Mouse (Mus musculus) embryonic facial prominence, embryonic 10.5 days (tissue): ENCODE results near the gene E2f7. TPM values are rescaled to one million over a fixed set of nuclear protein-coding genes. Genes with fewer than 3 reads are reported as not detected.

ENCODE experiments used
- DNase-seq: peaks from one replicate; pipeline ENCODE4 v3.0.0-alpha.2; 2017; ENCODE audit warnings: low spot score
- H3K27ac ChIP-seq: fragments of 300-500 bp; sonication (generic); replicated peaks from 2 replicates; pipeline ENCODE4 v1.5.1; 2016; ENCODE audit warnings: mild to moderate bottlenecking
- H3K27me3 ChIP-seq: fragments of 300-500 bp; sonication (generic); replicated peaks from 2 replicates; pipeline ENCODE4 v1.6.1; 2016; ENCODE audit warnings: low read depth, mild to moderate bottlenecking; ENCODE audit not compliant: poor library complexity, severe bottlenecking
- H3K36me3 ChIP-seq: fragments of 300-500 bp; sonication (generic); replicated peaks from 2 replicates; pipeline ENCODE4 v1.6.1; 2016; ENCODE audit warnings: mild to moderate bottlenecking, moderate library complexity
- H3K4me1 ChIP-seq: fragments of 300-500 bp; sonication (generic); 2 replicates; pipeline ENCODE4 v1.6.1; 2016
- H3K4me3 ChIP-seq: fragments of 300-500 bp; sonication (generic); 2 replicates; pipeline ENCODE4 v1.5.1; 2016; ENCODE audit warnings: mild to moderate bottlenecking, moderate library complexity
- H3K9me3 ChIP-seq: fragments of 300-500 bp; sonication (generic); 2 replicates; pipeline ENCODE4 v1.6.1; 2016; ENCODE audit warnings: mild to moderate bottlenecking
- WGBS: fragments of 180-500 bp; shearing (Covaris S2); methylation state at CpG from one replicate; pipeline ENCODE4 v1.1.7; 2016; 5-methylcytosine and 5-hydroxymethylcytosine counted together
- polyA plus RNA-seq: library from polyadenylated mRNA; unstranded; fragments of >200 nt; fragmentation: Nextera tagmentation; extraction: Ambion mirVana; gene quantifications from 2 replicates; pipeline ENCODE4 v1.2.1, GENCODE M21; 2016

The E2f7 gene
- 41.9 and 42.4 TPM in 2 replicates for polyA plus RNA-seq

DNA sequence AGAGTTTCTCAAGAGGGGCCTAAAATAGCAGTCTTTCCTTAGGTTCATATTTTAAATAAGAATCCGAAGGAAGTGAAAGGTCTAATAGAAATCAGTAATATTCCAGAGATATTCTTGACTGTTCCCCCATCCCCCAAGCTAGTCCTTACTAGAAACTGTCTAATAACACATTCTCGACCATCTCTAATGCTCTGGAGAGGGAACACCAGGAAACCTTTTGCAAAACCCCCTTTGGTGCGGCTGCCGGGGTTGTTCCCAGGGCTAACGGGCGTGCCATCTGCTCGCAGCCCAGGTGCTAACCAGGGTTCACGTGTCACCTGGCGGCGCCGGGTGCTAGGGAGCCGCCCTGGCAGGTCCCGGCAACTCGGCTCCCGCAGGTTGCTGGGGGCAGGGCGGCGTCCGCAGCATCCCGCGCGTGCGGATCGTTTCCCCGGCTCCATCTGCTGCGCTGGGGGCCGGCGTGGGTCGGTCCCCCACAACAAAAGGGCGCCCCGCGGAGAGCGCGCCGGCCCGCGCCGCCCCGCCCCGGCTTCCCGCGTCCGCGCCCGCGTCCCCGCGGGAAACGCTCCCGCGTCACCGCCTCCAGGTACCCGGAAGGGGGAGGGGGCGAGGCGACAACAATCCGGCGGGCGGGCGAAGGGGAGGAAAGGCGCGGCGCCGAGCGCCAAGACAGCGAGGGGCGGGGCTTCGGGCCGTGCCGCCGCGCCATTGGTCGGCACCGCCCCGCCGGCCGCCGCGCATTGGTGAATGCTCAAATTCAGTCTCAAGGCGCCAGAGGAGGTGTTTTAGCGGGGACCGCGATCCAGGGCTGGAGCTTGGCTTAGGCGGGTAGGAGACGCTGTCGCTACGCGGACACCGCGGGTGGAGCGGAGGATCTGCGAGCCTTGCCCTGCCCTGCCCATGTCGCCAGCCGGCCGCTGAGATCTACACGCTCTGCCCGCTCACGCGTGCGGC lies at the start of gene E2f7:
E2f7 (plus strand) TSS at position 754 of the 954 bp plus-strand sequence.
- H3K4me3 ChIP-seq = peak within 1 kb of the TSS; percentile 94
- peak; percentile 96 for DNase-seq
- peaks cover 27% of the 10 kb centered on the region for H3K36me3 ChIP-seq
- no peaks in the 10 kb centered on the region for H3K27me3 ChIP-seq
- H3K27ac ChIP-seq = peak within 1 kb of the TSS; percentile 93
- peaks cover 26% of the 10 kb centered on the region for H3K4me1 ChIP-seq
- WGBS = under 1% methylated on average over 98 of the region's 98 CpGs
- no peaks in the 10 kb centered on the region for H3K9me3 ChIP-seq

DNA sequence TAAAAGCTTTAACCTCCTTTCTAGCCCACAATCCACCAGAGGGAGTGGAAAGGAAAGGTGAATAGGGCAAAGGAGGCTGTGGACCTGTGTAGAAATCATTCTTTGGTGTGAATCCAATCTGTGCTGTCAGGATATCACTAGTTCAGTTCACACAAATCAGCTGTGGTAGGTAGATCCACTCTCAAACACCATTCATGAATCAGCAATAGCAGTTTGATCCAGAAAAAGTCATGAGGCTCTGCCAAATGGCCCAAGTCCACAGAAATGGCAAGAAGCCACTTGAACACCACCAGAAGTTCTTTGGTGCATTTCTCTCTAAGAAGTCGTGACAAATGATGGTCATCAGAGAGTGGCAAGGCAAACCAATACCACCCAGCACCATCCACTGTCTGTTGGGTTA lies 44.0 kb upstream of the E2f7 start:
- WGBS = 88% methylated on average over 1 of the region's 1 CpGs
- no peak overlapping the region for H3K27ac ChIP-seq
- no peaks in the 10 kb centered on the region for H3K9me3 ChIP-seq
- H3K27me3 ChIP-seq = no peaks in the 10 kb centered on the region
- no peak for DNase-seq
- H3K4me1 ChIP-seq = no peaks in the 10 kb centered on the region
- no peak overlapping the region for H3K4me3 ChIP-seq
- H3K36me3 ChIP-seq = no peaks in the 10 kb centered on the region

DNA sequence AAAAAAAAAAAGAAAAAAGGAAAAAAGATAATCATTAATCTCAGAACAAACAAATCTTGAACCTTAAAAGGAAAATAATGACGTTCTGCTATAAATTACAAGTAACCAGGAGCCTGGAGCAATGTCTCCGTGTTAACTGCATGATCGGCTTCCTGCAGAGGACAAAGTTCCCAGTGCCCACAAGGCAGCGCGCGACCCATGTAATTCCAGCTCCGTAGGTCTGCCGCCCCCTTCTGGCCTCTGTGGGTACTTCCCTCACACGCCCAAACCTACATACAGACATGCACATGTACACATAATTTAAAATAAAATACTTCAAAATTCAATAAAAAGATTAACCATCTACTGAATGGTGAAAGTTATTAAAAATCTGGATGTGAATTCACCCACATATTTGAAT lies 39.6 kb upstream of the E2f7 start:
- Histone ChIP-seq H3K36me3 (no peaks in the 10 kb centered on the region), H3K27me3 (no peaks in the 10 kb centered on the region), H3K4me3 (no peak overlapping the region), H3K9me3 (no peaks in the 10 kb centered on the region), H3K4me1 (no peaks in the 10 kb centered on the region), H3K27ac (no peak overlapping the region)
- peak; percentile 48 for DNase-seq
- WGBS = 44% methylated on average over 9 of the region's 9 CpGs

DNA sequence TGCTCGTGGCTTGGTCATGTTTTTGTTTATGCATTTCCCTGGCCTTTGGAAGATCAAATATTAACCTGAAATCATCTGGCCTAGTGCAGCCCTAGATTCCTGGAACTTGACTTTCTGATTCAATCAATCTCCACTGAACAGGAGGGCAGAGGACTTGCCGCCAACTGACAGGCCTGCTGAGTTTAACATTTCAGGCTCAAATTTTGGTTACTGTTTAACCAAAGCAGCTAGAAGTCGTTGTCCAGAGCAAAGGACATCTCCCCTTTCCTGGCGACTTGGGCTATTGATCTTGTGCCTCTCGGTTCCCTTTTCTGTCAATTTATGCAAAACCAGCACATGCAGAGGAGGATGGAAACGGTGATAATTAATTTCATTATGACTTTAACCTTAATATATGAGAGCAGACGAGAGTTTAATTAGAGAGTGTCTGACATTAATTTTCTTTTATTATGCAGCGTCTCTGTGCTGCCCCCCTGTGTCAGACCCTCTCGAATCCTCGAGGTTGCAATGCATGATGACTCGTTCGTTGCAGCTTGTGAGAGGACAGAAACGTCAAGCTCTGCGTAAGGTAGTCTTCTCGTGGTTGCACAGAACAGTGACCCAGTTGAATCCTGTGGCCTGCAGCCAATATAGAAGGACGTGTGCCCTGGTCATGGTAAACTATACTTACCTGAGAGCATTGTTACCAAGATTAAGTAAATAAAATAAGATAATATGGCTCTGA lies 37.7 kb upstream of the E2f7 start:
- no peaks in the 10 kb centered on the region for H3K36me3 ChIP-seq
- no peak overlapping the region for H3K4me3 ChIP-seq
- no peaks in the 10 kb centered on the region for H3K27me3 ChIP-seq
- no peaks in the 10 kb centered on the region for H3K9me3 ChIP-seq
- H3K27ac ChIP-seq = no peak overlapping the region
- DNase-seq = no peak
- WGBS = 64% methylated on average over 16 of the region's 16 CpGs
- H3K4me1 ChIP-seq = no peaks in the 10 kb centered on the region

DNA sequence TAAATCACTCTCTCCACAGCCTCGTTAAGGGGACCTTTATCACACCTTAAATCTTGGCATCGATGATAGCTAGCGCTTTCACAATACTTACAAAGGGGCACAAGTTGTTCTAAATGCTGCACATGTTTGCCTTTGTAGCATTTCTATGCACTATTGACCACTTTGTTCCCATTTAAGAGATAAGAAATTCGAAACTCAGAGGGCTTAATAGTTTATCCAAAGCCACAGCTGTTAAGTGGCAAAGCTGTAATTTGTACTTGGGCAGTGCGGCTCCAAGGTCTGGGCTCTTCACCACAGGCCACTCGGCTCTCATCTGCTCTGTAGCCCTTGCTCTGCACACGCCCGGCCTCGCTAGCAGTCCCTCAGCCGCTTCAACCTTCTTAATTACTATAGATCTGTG lies 28.4 kb upstream of the E2f7 start:
- H3K27me3 ChIP-seq = no peaks in the 10 kb centered on the region
- no peaks in the 10 kb centered on the region for H3K9me3 ChIP-seq
- no peak overlapping the region for H3K4me3 ChIP-seq
- DNase-seq = no peak
- WGBS = 73% methylated on average over 10 of the region's 10 CpGs
- H3K4me1 ChIP-seq = no peaks in the 10 kb centered on the region
- H3K27ac ChIP-seq = no peak overlapping the region
- no peaks in the 10 kb centered on the region for H3K36me3 ChIP-seq

DNA sequence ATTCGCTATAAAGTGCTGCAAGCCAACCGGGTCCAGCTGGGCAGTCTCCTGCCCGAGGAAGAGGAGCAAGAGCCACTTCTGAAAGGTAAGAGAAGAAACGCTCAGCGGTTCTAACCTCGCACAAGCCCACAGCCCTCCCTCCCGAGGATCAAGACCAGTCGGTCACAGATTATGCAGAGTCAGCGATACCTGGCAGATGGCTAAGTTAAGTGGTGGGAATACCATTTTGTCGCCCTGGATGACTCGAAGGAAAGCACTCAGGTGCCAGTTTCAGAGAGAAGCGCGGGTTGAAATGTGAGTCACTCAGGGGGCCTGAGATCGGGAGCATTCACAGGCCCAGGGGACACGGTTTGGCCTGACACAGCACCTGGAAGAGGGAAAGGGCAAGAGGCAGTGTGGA lies 18.8 kb upstream of the E2f7 start:
- no peaks in the 10 kb centered on the region for H3K4me1 ChIP-seq
- no peak for DNase-seq
- H3K27ac ChIP-seq = no peak overlapping the region
- H3K36me3 ChIP-seq = no peaks in the 10 kb centered on the region
- H3K9me3 ChIP-seq = no peaks in the 10 kb centered on the region
- no peaks in the 10 kb centered on the region for H3K27me3 ChIP-seq
- 85% methylated on average over 15 of the region's 15 CpGs for WGBS
- no peak overlapping the region for H3K4me3 ChIP-seq

DNA sequence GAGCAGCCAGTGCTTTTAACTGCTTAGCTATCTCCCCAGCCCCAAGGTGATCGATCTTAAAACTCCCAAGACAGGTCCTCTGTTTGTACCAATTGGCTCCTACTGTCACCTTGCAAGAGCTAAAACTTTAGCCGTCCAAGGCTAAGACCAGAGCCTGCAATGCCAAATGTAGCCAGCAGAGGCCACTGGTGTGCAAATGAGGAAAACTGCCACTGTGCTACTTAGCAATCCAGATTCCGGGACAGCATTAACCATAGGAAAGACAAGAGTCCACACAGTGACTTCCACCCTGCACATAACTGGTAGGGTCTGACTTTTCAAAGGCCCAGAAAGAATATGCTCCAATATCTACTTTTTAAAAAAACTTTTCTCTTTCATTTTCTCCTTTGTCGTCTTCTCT lies 17.4 kb upstream of the E2f7 start:
- H3K4me3 ChIP-seq = no peak overlapping the region
- H3K36me3 ChIP-seq = no peaks in the 10 kb centered on the region
- H3K4me1 ChIP-seq = no peaks in the 10 kb centered on the region
- 61% methylated on average over 4 of the region's 4 CpGs for WGBS
- H3K27me3 ChIP-seq = no peaks in the 10 kb centered on the region
- peak; percentile 71 for DNase-seq
- H3K27ac ChIP-seq = no peak overlapping the region
- H3K9me3 ChIP-seq = no peaks in the 10 kb centered on the region

DNA sequence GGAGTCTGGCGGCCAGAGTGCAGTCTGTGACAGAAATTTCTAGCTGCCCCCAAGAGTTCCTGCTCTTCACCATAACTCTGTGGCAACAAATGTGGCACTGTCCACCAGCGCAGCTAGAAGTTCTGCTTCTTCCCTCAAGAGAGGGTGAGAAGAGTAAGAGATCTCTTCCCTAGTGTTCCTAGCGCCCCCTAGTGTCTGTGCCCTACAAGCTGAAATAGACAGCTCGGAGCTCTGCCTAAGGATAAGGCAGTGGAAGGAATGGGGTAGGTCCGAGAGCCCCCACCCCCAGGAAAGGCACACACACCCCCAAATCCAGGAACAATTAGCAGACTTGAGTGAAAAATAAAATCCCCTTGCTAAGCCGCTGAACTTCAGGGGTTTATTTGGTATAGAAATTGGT lies 11.9 kb upstream of the E2f7 start:
- WGBS = 23% methylated on average over 6 of the region's 6 CpGs
- peak; percentile 65 for DNase-seq

DNA sequence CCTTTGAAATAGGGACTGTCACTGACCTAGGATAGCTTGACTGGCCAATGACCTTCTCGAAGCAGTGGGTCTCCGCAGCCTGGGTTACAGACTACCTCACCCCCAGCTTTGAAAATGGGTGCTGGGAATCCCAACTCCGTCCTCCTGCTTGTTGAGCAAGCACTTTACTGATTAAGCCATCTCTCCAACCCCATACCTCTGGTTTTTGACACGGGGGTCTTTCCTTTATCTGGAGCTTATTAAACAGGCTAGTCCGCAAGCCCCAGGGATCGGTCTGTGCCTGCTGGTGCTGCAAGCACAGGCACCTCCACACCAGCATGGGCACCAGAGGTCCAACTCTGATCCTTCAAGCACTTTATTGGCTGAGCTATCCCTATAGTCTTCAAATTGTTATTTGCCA lies 1.5 kb upstream of the E2f7 start:
- Histone ChIP-seq H3K27me3 (no peaks in the 10 kb centered on the region), H3K9me3 (no peaks in the 10 kb centered on the region), H3K27ac (no peak overlapping the region), H3K36me3 (peaks cover 15% of the 10 kb centered on the region), H3K4me1 (peaks cover 26% of the 10 kb centered on the region), H3K4me3 (no peak overlapping the region)
- no peak for DNase-seq
- 83% methylated on average over 6 of the region's 6 CpGs for WGBS

More for the DNA sequence above, 11.9 kb upstream of the E2f7 start:
- Histone ChIP-seq H3K4me1 (0 out of 2 replicates have a peak, but pooled peaks cover 3% of the 10 kb centered on the region), H3K4me3 (no peak overlapping the region), H3K27me3 (no peaks in the 10 kb centered on the region), H3K9me3 (no peaks in the 10 kb centered on the region), H3K36me3 (no peaks in the 10 kb centered on the region), H3K27ac (no peak overlapping the region)

DNA sequence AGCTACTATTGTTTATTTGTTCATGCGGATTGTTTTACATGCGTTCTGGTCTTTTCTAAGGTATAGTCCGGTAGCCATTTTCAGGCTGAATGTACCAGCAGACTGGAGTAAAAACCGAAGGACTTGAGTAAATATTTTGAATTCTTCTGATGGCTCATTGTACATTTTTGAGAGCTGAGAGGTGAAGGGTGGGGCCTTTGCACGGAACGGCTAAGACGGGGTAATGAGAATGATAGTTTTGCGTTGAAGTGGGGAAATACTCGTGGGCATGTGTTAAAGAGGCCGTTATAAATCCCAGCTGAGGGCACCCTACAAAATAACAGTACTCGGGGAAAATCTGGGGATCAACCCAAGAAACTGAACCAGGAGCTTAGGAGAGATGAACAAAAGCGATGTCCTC lies 1.1 kb upstream of the E2f7 start:
- DNase-seq = no peak
- Histone ChIP-seq H3K9me3 (no peaks in the 10 kb centered on the region), H3K27me3 (no peaks in the 10 kb centered on the region), H3K4me1 (peaks cover 26% of the 10 kb centered on the region), H3K36me3 (peaks cover 19% of the 10 kb centered on the region), H3K4me3 (peak overlapping the region; percentile 94), H3K27ac (no peak overlapping the region)
- WGBS = 69% methylated on average over 12 of the region's 12 CpGs

DNA sequence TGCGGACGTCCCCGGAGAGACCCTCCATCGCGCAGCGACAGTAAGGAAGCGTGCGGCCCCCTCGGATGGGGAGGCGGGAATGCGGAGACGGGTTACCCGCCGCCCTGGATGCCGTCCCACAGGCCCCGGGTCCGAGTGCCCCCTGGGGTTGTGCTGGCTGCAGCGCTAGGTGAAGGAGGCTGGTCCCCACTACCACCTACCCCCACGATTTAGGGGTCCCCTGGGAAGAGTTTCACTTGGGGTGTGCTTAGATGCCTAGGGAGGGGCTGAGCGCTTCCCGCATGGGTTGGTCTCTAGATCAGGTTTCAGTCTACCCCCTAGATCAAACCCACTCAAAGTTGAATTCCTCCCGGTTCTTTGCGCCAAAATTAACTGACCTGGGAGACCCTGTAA lies 397 bp downstream of the E2f7 start:
- Histone ChIP-seq H3K4me3 (peak overlapping the region; percentile 94), H3K27me3 (no peaks in the 10 kb centered on the region), H3K36me3 (peaks cover 34% of the 10 kb centered on the region), H3K4me1 (peaks cover 26% of the 10 kb centered on the region), H3K9me3 (no peaks in the 10 kb centered on the region), H3K27ac (peak overlapping the region; percentile 93)
- WGBS = under 1% methylated on average over 23 of the region's 23 CpGs
- no peak for DNase-seq

DNA sequence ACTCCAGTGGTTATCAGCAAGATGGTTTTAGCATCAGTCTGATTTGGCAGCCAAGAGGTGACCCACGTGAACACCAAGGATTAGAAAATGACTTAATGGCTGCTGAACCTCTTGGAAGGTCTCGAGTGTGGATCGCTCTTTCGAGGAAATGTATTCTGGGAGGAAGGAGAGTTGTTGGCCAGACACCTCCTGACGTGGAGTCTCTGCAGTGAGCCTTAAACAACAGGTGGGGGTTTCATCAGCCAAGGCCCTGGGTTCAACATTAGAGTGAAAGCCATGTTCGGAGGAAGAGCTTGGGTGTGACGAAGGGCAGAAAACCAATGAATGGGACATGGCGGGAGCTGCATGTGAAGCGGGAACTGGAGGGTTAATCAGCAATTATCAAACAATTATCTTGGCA lies 3.8 kb downstream of the E2f7 start:
- no peak overlapping the region for H3K4me3 ChIP-seq
- peaks cover 24% of the 10 kb centered on the region for H3K4me1 ChIP-seq
- H3K36me3 ChIP-seq = peaks cover 68% of the 10 kb centered on the region
- H3K9me3 ChIP-seq = no peaks in the 10 kb centered on the region
- DNase-seq = no peak
- WGBS = 96% methylated on average over 9 of the region's 9 CpGs
- no peak overlapping the region for H3K27ac ChIP-seq
- H3K27me3 ChIP-seq = no peaks in the 10 kb centered on the region
